Mouse (Mus musculus) hindbrain, embryonic 10.5 days (tissue): ENCODE data around the gene Aadacl4. TPM values are rescaled to one million over a fixed set of nuclear protein-coding genes. Genes with fewer than 3 reads are reported as not detected.
"Not testable (repeated sequence)": the region's sequence is repeated elsewhere in the genome, so short reads cannot be mapped to it uniquely, and the experiment has no call there.

ENCODE experiments used
- DNase-seq: peaks from one replicate; pipeline ENCODE4 v3.0.0-alpha.2; 2017; ENCODE audit warnings: low spot score
- H3K27ac ChIP-seq: fragments of 300-500 bp; sonication (generic); 2 replicates; pipeline ENCODE4 v1.5.1; 2016; ENCODE audit warnings: mild to moderate bottlenecking, moderate library complexity
- H3K27me3 ChIP-seq: fragments of 300-500 bp; sonication (generic); 2 replicates; pipeline ENCODE4 v1.6.1; 2016; ENCODE audit warnings: mild to moderate bottlenecking; ENCODE audit not compliant: poor library complexity, insufficient read depth, severe bottlenecking
- H3K36me3 ChIP-seq: fragments of 300-500 bp; sonication (generic); 2 replicates; pipeline ENCODE4 v1.6.1; 2016; ENCODE audit warnings: mild to moderate bottlenecking, moderate library complexity
- H3K4me1 ChIP-seq: fragments of 300-500 bp; sonication (generic); replicated peaks from 2 replicates; pipeline ENCODE4 v1.6.1; 2016; ENCODE audit warnings: mild to moderate bottlenecking
- H3K4me3 ChIP-seq: fragments of 300-500 bp; sonication (generic); 2 replicates; pipeline ENCODE4 v1.5.1; 2016; ENCODE audit warnings: mild to moderate bottlenecking, moderate library complexity
- H3K9me3 ChIP-seq: fragments of 300-500 bp; sonication (generic); 2 replicates; pipeline ENCODE4 v1.6.1; 2016; ENCODE audit warnings: mild to moderate bottlenecking, moderate library complexity
- WGBS: fragments of 180-500 bp; shearing (Covaris S2); methylation state at CpG from one replicate; pipeline ENCODE4 v1.1.7; 2016; 5-methylcytosine and 5-hydroxymethylcytosine counted together
- polyA plus RNA-seq: library from polyadenylated mRNA; unstranded; fragments of >200 nt; fragmentation: Nextera tagmentation; extraction: Ambion mirVana; gene quantifications from 2 replicates; pipeline ENCODE4 v1.2.1, GENCODE M21; 2016

Gene Aadacl4
- not detected in 2 replicates for polyA plus RNA-seq

- WGBS: 55% methylated on average over 1 of the region's 1 CpGs
Measured at GRCm38 (mm10) chr4:144613407-144613806, at the start of gene Aadacl4. TSS of gene Aadacl4 (plus strand) at chr4:144613707.

GRCm38 (mm10) chr4:144565034-144565433, 48.5 kb upstream of the Aadacl4 start, which contains the start of gene Gm13124:
TSS of gene Gm13124 (minus strand) at chr4:144565134.
- 86% methylated on average over 1 of the region's 1 CpGs for WGBS
- no peak for DNase-seq
- Histone ChIP-seq H3K9me3 (peaks cover 62% of the 10 kb centered on the region), H3K36me3 (no peaks in the 10 kb centered on the region), H3K27me3 (no peaks in the 10 kb centered on the region), H3K4me1 (no peaks in the 10 kb centered on the region), H3K4me3 (no peak within 1 kb of the TSS), H3K27ac (no peak within 1 kb of the TSS)

More at GRCm38 (mm10) chr4:144613407-144613806, at the start of gene Aadacl4:
- peaks cover 66% of the 10 kb centered on the region for H3K9me3 ChIP-seq
- H3K27ac ChIP-seq: no peak within 1 kb of the TSS
- no peak for DNase-seq
- no peak within 1 kb of the TSS for H3K4me3 ChIP-seq
- no peaks in the 10 kb centered on the region for H3K4me1 ChIP-seq
- no peaks in the 10 kb centered on the region for H3K36me3 ChIP-seq
- no peaks in the 10 kb centered on the region for H3K27me3 ChIP-seq

- Histone ChIP-seq H3K27ac (no peak overlapping the region), H3K4me3 (no peak overlapping the region), H3K27me3 (no peaks in the 10 kb centered on the region), H3K9me3 (peaks cover 52% of the 10 kb centered on the region), H3K4me1 (no peaks in the 10 kb centered on the region), H3K36me3 (no peaks in the 10 kb centered on the region)
- DNase-seq: no peak
Measured at GRCm38 (mm10) chr4:144567752-144568151, 45.8 kb upstream of the Aadacl4 start.

GRCm38 (mm10) chr4:144586207-144586606, 27.3 kb upstream of the Aadacl4 start:
- H3K9me3 ChIP-seq: peaks cover 66% of the 10 kb centered on the region
- not testable (repeated sequence) for H3K27me3 ChIP-seq, H3K4me1 ChIP-seq, H3K27ac ChIP-seq, H3K4me3 ChIP-seq, H3K36me3 ChIP-seq, DNase-seq
- WGBS: 91% methylated on average over 13 of the region's 16 CpGs

- Histone ChIP-seq H3K4me1 (no peaks in the 10 kb centered on the region), H3K9me3 (peaks cover 44% of the 10 kb centered on the region), H3K27ac (no peak overlapping the region), H3K4me3 (no peak overlapping the region), H3K27me3 (no peaks in the 10 kb centered on the region), H3K36me3 (no peaks in the 10 kb centered on the region)
- DNase-seq: no peak
Measured at GRCm38 (mm10) chr4:144592790-144593189, 20.7 kb upstream of the Aadacl4 start.

GRCm38 (mm10) chr4:144614586-144614985, 1.1 kb downstream of the Aadacl4 start:
- DNase-seq: no peak
- Histone ChIP-seq H3K27me3 (no peaks in the 10 kb centered on the region), H3K36me3 (no peaks in the 10 kb centered on the region), H3K27ac (no peak overlapping the region), H3K9me3 (peaks cover 78% of the 10 kb centered on the region), H3K4me3 (no peak overlapping the region), H3K4me1 (no peaks in the 10 kb centered on the region)
- 73% methylated on average over 1 of the region's 1 CpGs for WGBS

- Histone ChIP-seq H3K27ac (no peak overlapping the region), H3K9me3 (peaks cover 43% of the 10 kb centered on the region), H3K27me3 (no peaks in the 10 kb centered on the region), H3K36me3 (no peaks in the 10 kb centered on the region), H3K4me1 (no peaks in the 10 kb centered on the region), H3K4me3 (no peak overlapping the region)
- no peak for DNase-seq
Measured at GRCm38 (mm10) chr4:144638263-144638662, 24.8 kb downstream of the Aadacl4 start.

Other genes starting within 250 kb of the Aadacl4 start
- gene Pramef20, start 235.8 kb upstream of the Aadacl4 start, polyA plus RNA-seq: not detected in 2 replicates
- gene Pramef12, start 205.2 kb upstream of the Aadacl4 start, polyA plus RNA-seq: not detected in 2 replicates
- gene 1700012P22Rik, start 174.9 kb upstream of the Aadacl4 start, polyA plus RNA-seq: 0.16 and 0.47 TPM in 2 replicates
- gene Gm9944, start 160.4 kb upstream of the Aadacl4 start, polyA plus RNA-seq: not detected in 2 replicates
- not detected in 2 replicates for gene Aadacl3, start 150.0 kb upstream of the Aadacl4 start, polyA plus RNA-seq
- gene 9430007A20Rik, start 93.9 kb upstream of the Aadacl4 start, polyA plus RNA-seq: not detected in 2 replicates
- not detected in 2 replicates for gene Gm13124, start 48.6 kb upstream of the Aadacl4 start, polyA plus RNA-seq
- gene Gm436, start 72.7 kb downstream of the Aadacl4 start, polyA plus RNA-seq: not detected in 2 replicates
- not detected in 2 replicates for gene Gm13178, start 107.7 kb downstream of the Aadacl4 start, polyA plus RNA-seq
- gene Gm438, start 172.9 kb downstream of the Aadacl4 start, polyA plus RNA-seq: not detected in 2 replicates